Mouse (Mus musculus): ENCODE data around the gene Focad.

DNA sequence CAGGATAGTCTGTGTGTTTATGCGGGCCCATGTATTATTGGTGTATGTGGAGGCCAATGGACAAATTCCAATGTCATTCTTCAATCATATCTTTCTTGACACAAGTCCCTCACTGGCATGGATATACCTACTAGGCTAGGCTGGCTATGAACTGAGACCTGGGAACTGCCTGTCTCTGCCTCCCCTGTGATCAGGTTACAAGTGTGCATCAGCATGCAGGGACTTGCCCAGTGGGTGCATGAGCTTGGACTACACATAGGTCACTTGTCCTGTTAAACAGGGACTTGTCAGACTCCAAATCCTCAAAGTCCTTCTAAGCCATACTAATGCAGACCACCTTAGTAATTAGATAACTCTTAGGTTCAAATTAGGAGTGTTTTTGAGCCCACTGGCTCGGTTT lies 184.1 kb downstream of the Focad start:
- TF ChIP-seq CTCF (IDR thresholded peaks at IDR 0.05; ENCODE audit: low read depth) (no peak), EP300 (optimal IDR thresholded peaks at IDR 0.05) (no peak)
